Mouse (Mus musculus) midbrain, postnatal 0 days (tissue): ENCODE measurements at regions not wholly inside any gene's neighbourhood (a gene's known extent, or its start where the extent isn't known, plus 50 kb on each side); places are given as distances from the start of the nearest gene placed in this dataset.

Source experiments
- ATAC-seq: fragments of 200-750 bp; cut with Nextera tagmentation; 2 replicates; pipeline ENCODE4 v1.8.0; 2017; ENCODE audit warnings: moderate number of reproducible peaks, mild to moderate bottlenecking, moderate TSS enrichment, moderate library complexity; ENCODE audit not compliant: low FRiP score
- DNase-seq: peaks from one replicate; pipeline ENCODE4 v3.0.0-alpha.2; 2015; ENCODE audit warnings: low spot score
- H3K27ac ChIP-seq: fragments of 300-500 bp; sonication (generic); 2 replicates; pipeline ENCODE4 v1.5.1; 2014; ENCODE audit warnings: low read depth, mild to moderate bottlenecking, low read length, mixed read lengths
- H3K27me3 ChIP-seq: fragments of 300-500 bp; sonication (generic); 2 replicates; pipeline ENCODE4 v1.6.1; 2014; ENCODE audit warnings: low read length, control low read depth, mixed read lengths; ENCODE audit not compliant: insufficient read depth
- H3K36me3 ChIP-seq: fragments of 300-500 bp; sonication (generic); 2 replicates; pipeline ENCODE4 v1.6.1; 2014; ENCODE audit warnings: low read length, control low read depth, mixed read lengths; ENCODE audit not compliant: insufficient read depth
- H3K4me1 ChIP-seq: fragments of 300-500 bp; sonication (generic); 2 replicates; pipeline ENCODE4 v1.6.1; 2014; ENCODE audit warnings: mild to moderate bottlenecking, control low read depth, antibody characterized with exemption, low read length, mixed read lengths; ENCODE audit not compliant: insufficient read depth
- H3K4me2 ChIP-seq: fragments of 300-500 bp; sonication (generic); 2 replicates; pipeline ENCODE4 v1.6.1; 2014; ENCODE audit warnings: low read depth, mild to moderate bottlenecking, low read length, mixed read lengths; ENCODE audit not compliant: poor library complexity, severe bottlenecking
- H3K4me3 ChIP-seq: fragments of 300-500 bp; sonication (generic); 2 replicates; pipeline ENCODE4 v1.5.1; 2014; ENCODE audit warnings: low read depth, mild to moderate bottlenecking, low read length, moderate library complexity
- H3K9ac ChIP-seq: fragments of 300-500 bp; sonication (generic); replicated peaks from 2 replicates; pipeline ENCODE4 v1.6.1; 2014; ENCODE audit warnings: mild to moderate bottlenecking, low read length, moderate library complexity, mixed read lengths; ENCODE audit not compliant: poor library complexity, severe bottlenecking
- H3K9me3 ChIP-seq: fragments of 300-500 bp; sonication (generic); 2 replicates; pipeline ENCODE4 v1.6.1; 2016; ENCODE audit warnings: low read length, control low read depth
- CTCF ChIP-seq: IDR thresholded peaks from 2 replicates; pipeline ENCODE4 v1.5.1; 2016; ENCODE audit warnings: antibody characterized with exemption, mild to moderate bottlenecking
- WGBS: fragments of 180-500 bp; shearing (Covaris S2); extraction: QIAGEN DNeasy Blood & Tissue Kit; methylation state at CpG from one replicate; pipeline ENCODE4 v1.1.7; 2014; 5-methylcytosine and 5-hydroxymethylcytosine counted together

DNA sequence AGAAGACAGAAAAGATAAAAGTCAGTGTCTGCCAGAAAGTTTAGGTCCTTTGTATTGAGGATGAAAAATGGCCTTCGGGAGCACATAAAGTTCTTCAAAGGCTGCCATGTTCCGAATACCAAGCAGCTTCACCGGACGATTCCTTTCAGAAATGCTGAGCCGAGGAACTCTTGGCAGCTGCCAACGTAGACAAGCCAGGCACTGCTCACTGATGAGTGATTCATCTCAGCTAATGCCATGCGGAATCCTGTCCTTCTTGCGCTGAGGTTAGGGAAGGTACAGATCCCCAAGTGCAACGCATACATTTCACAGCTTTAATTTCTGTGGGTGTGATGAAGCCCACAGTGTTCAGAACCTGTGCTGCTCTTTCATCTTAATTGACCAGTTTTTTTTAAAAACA lies 360.7 kb upstream of the Pdcd1 start:
- H3K9me3 ChIP-seq = no peaks in the 10 kb centered on the region
- peaks cover 3% of the 10 kb centered on the region; the same call in 1 of the 2 replicates for H3K4me1 ChIP-seq
- WGBS = 26% methylated on average over 9 of the region's 9 CpGs
- no peaks in the 10 kb centered on the region for H3K27me3 ChIP-seq
- H3K9ac ChIP-seq = no peak overlapping the region
- peak overlapping the region; percentile 26; the same call in 1 of the 2 replicates for H3K4me2 ChIP-seq
- peak; percentile 71; the same call in 1 of the 2 replicates for ATAC-seq
- no peaks in the 10 kb centered on the region for H3K36me3 ChIP-seq
- peak; percentile 57 for DNase-seq
- H3K4me3 ChIP-seq = no peak overlapping the region
- no peak for TF ChIP-seq CTCF
- H3K27ac ChIP-seq = no peak overlapping the region

- no peak overlapping the region for H3K4me2 ChIP-seq
- H3K4me1 ChIP-seq = no peaks in the 10 kb centered on the region
- no peak for ATAC-seq
- no peaks in the 10 kb centered on the region for H3K9me3 ChIP-seq
- DNase-seq = no peak
- no peak for TF ChIP-seq CTCF
- no peak overlapping the region for H3K4me3 ChIP-seq
- no peak overlapping the region for H3K27ac ChIP-seq
- no peak overlapping the region for H3K9ac ChIP-seq
- 86% methylated on average over 1 of the region's 1 CpGs for WGBS
- H3K36me3 ChIP-seq = no peaks in the 10 kb centered on the region
- H3K27me3 ChIP-seq = no peaks in the 10 kb centered on the region
Measured at GRCm38 (mm10) chr1:94366606-94367005, 314.3 kb upstream of the Pdcd1 start.

GRCm38 (mm10) chr1:94356996-94357395 lies 304.6 kb upstream of the Pdcd1 start:
- H3K36me3 ChIP-seq = no peaks in the 10 kb centered on the region
- DNase-seq (no peak), ATAC-seq (no peak)
- H3K9me3 ChIP-seq = no peaks in the 10 kb centered on the region
- H3K27me3 ChIP-seq = no peaks in the 10 kb centered on the region
- no peak overlapping the region for H3K4me3 ChIP-seq
- no peak overlapping the region for H3K9ac ChIP-seq
- no peak overlapping the region for H3K4me2 ChIP-seq
- no peak overlapping the region for H3K27ac ChIP-seq
- no peak for TF ChIP-seq CTCF
- 58% methylated on average over 1 of the region's 1 CpGs for WGBS
- no peaks in the 10 kb centered on the region for H3K4me1 ChIP-seq

GRCm38 (mm10) chr1:94355873-94356272 lies 303.5 kb upstream of the Pdcd1 start:
- DNase-seq (no peak), ATAC-seq (no peak)
- Histone ChIP-seq H3K4me1 (no peaks in the 10 kb centered on the region), H3K4me3 (no peak overlapping the region), H3K4me2 (no peak overlapping the region), H3K27me3 (no peaks in the 10 kb centered on the region), H3K27ac (no peak overlapping the region), H3K36me3 (no peaks in the 10 kb centered on the region), H3K9ac (no peak overlapping the region), H3K9me3 (no peaks in the 10 kb centered on the region)
- 59% methylated on average over 3 of the region's 3 CpGs for WGBS
- no peak for TF ChIP-seq CTCF

DNA sequence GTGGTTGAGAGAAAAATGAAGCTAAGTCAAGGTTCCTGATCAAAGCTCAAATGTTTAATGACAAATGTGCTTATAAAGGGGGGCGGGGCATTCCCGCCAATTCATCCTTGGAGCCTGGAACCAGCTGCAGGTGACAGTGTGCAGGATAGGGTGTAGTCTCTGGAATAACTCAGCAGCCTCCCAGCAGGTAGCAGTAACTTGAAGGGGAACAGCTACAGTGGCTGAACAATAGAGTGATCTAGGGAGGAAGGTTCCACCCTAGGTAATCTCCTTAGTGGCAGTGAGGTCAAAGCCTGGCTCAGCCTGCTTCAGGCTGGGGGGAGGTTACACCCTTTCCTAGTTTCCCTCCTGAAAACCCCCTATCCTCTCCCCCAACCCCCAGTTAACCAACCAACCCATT lies 290.2 kb upstream of the Pdcd1 start:
- 83% methylated on average over 2 of the region's 2 CpGs for WGBS
- H3K36me3 ChIP-seq = no peaks in the 10 kb centered on the region

GRCm38 (mm10) chr1:94341237-94341636 lies 288.9 kb upstream of the Pdcd1 start:
- WGBS = 77% methylated on average over 3 of the region's 3 CpGs
- DNase-seq (no peak), ATAC-seq (no peak)
- no peaks in the 10 kb centered on the region for H3K9me3 ChIP-seq
- H3K4me3 ChIP-seq = no peak overlapping the region
- no peak overlapping the region for H3K9ac ChIP-seq
- no peak for TF ChIP-seq CTCF
- no peaks in the 10 kb centered on the region for H3K36me3 ChIP-seq
- H3K4me2 ChIP-seq = no peak overlapping the region
- no peaks in the 10 kb centered on the region for H3K27me3 ChIP-seq
- no peak overlapping the region for H3K27ac ChIP-seq
- H3K4me1 ChIP-seq = no peaks in the 10 kb centered on the region

More for the DNA sequence above, 290.2 kb upstream of the Pdcd1 start:
- H3K4me3 ChIP-seq = no peak overlapping the region
- TF ChIP-seq CTCF = no peak
- DNase-seq = no peak
- H3K9ac ChIP-seq = no peak overlapping the region
- H3K4me1 ChIP-seq = no peaks in the 10 kb centered on the region
- H3K9me3 ChIP-seq = no peaks in the 10 kb centered on the region
- no peak overlapping the region for H3K27ac ChIP-seq
- H3K4me2 ChIP-seq = no peak overlapping the region
- ATAC-seq = no peak
- H3K27me3 ChIP-seq = no peaks in the 10 kb centered on the region
